Mouse (Mus musculus) embryonic facial prominence, embryonic 13.5 days (tissue): ENCODE measurements at regions not wholly inside any gene's neighbourhood (a gene's known extent, or its start where the extent isn't known, plus 50 kb on each side); places are given as distances from the start of the nearest gene placed in this dataset.

ENCODE experiments used
- ATAC-seq: fragments of 200-750 bp; cut with Nextera tagmentation; 2 replicates; pipeline ENCODE4 v1.8.0; 2017; ENCODE audit warnings: low read depth; ENCODE audit not compliant: insufficient number of reproducible peaks, insufficient read depth, low FRiP score, low TSS enrichment
- H3K27ac ChIP-seq: fragments of 300-500 bp; sonication (generic); 2 replicates; pipeline ENCODE4 v1.5.1; 2015; ENCODE audit warnings: moderate library complexity, mild to moderate bottlenecking, inconsistent platforms
- H3K27me3 ChIP-seq: fragments of 300-500 bp; sonication (generic); 2 replicates; pipeline ENCODE4 v1.6.1; 2015; ENCODE audit warnings: mild to moderate bottlenecking, inconsistent platforms
- H3K36me3 ChIP-seq: fragments of 300-500 bp; sonication (generic); 2 replicates; pipeline ENCODE4 v1.6.1; 2015; ENCODE audit warnings: mild to moderate bottlenecking, inconsistent platforms
- H3K4me1 ChIP-seq: fragments of 300-500 bp; sonication (generic); 2 replicates; pipeline ENCODE4 v1.6.1; 2015; ENCODE audit warnings: inconsistent platforms
- H3K4me2 ChIP-seq: fragments of 300-500 bp; sonication (generic); 2 replicates; pipeline ENCODE4 v1.6.1; 2015; ENCODE audit warnings: moderate library complexity, mild to moderate bottlenecking, inconsistent platforms
- H3K4me3 ChIP-seq: fragments of 300-500 bp; sonication (generic); 2 replicates; pipeline ENCODE4 v1.5.1; 2015; ENCODE audit warnings: mild to moderate bottlenecking, inconsistent platforms
- H3K9ac ChIP-seq: fragments of 300-500 bp; sonication (generic); 2 replicates; pipeline ENCODE4 v1.6.1; 2015; ENCODE audit warnings: mild to moderate bottlenecking, inconsistent platforms
- H3K9me3 ChIP-seq: fragments of 300-500 bp; sonication (generic); 2 replicates; pipeline ENCODE4 v1.6.1; 2016; ENCODE audit warnings: inconsistent platforms
- WGBS: fragments of 180-500 bp; shearing (Covaris S2); methylation state at CpG from one replicate; pipeline ENCODE4 v1.1.7; 2015; ENCODE audit warnings: mixed read lengths; 5-methylcytosine and 5-hydroxymethylcytosine counted together

GRCm38 (mm10) chr15:61753802-61754201, 831.0 kb upstream of the A1bg start:
- H3K27ac ChIP-seq: no peak overlapping the region
- no peaks in the 10 kb centered on the region for H3K36me3 ChIP-seq
- H3K9ac ChIP-seq: no peak overlapping the region
- 0 out of 2 replicates have a peak, but pooled peaks cover 3% of the 10 kb centered on the region for H3K4me1 ChIP-seq
- no peak overlapping the region for H3K4me2 ChIP-seq
- no peaks in the 10 kb centered on the region for H3K27me3 ChIP-seq
- WGBS: 56% methylated on average over 2 of the region's 2 CpGs
- H3K4me3 ChIP-seq: no peak overlapping the region
- no peaks in the 10 kb centered on the region for H3K9me3 ChIP-seq
- no peak for ATAC-seq

- 56% methylated on average over 1 of the region's 1 CpGs for WGBS
- H3K9ac ChIP-seq: no peak overlapping the region
- H3K36me3 ChIP-seq: no peaks in the 10 kb centered on the region
- H3K9me3 ChIP-seq: no peaks in the 10 kb centered on the region
- H3K4me1 ChIP-seq: no peaks in the 10 kb centered on the region
- H3K27ac ChIP-seq: no peak overlapping the region
- ATAC-seq: no peak
- no peak overlapping the region for H3K4me2 ChIP-seq
- no peaks in the 10 kb centered on the region for H3K27me3 ChIP-seq
- no peak overlapping the region for H3K4me3 ChIP-seq
Measured at GRCm38 (mm10) chr15:61723696-61724095, 800.9 kb upstream of the A1bg start.

GRCm38 (mm10) chr15:61718486-61718885, 795.7 kb upstream of the A1bg start:
- Histone ChIP-seq H3K9ac (no peak overlapping the region), H3K27me3 (no peaks in the 10 kb centered on the region), H3K36me3 (no peaks in the 10 kb centered on the region), H3K9me3 (no peaks in the 10 kb centered on the region), H3K4me2 (no peak overlapping the region), H3K4me1 (no peaks in the 10 kb centered on the region), H3K4me3 (no peak overlapping the region), H3K27ac (no peak overlapping the region)
- ATAC-seq: no peak

GRCm38 (mm10) chr15:61717216-61717615, 794.4 kb upstream of the A1bg start:
- Histone ChIP-seq H3K4me3 (no peak overlapping the region), H3K4me1 (no peaks in the 10 kb centered on the region)
- 52% methylated on average over 1 of the region's 1 CpGs for WGBS

GRCm38 (mm10) chr15:61713953-61714352, 791.1 kb upstream of the A1bg start:
- WGBS: 76% methylated on average over 2 of the region's 2 CpGs
- Histone ChIP-seq H3K4me1 (no peaks in the 10 kb centered on the region), H3K36me3 (no peaks in the 10 kb centered on the region), H3K4me3 (no peak overlapping the region), H3K9ac (no peak overlapping the region), H3K9me3 (no peaks in the 10 kb centered on the region), H3K27ac (no peak overlapping the region), H3K4me2 (no peak overlapping the region), H3K27me3 (no peaks in the 10 kb centered on the region)
- ATAC-seq: no peak

More at GRCm38 (mm10) chr15:61717216-61717615, 794.4 kb upstream of the A1bg start:
- Histone ChIP-seq H3K36me3 (no peaks in the 10 kb centered on the region), H3K4me2 (no peak overlapping the region), H3K27ac (no peak overlapping the region), H3K27me3 (no peaks in the 10 kb centered on the region), H3K9ac (no peak overlapping the region), H3K9me3 (no peaks in the 10 kb centered on the region)
- no peak for ATAC-seq

- Histone ChIP-seq H3K27me3 (no peaks in the 10 kb centered on the region), H3K4me1 (no peaks in the 10 kb centered on the region), H3K4me3 (no peak overlapping the region), H3K4me2 (no peak overlapping the region), H3K9ac (no peak overlapping the region), H3K36me3 (no peaks in the 10 kb centered on the region), H3K27ac (no peak overlapping the region), H3K9me3 (no peaks in the 10 kb centered on the region)
- 85% methylated on average over 4 of the region's 4 CpGs for whole genome bisulfite sequencing
- ATAC-seq: no peak
Measured at GRCm38 (mm10) chr15:61708928-61709327, 786.1 kb upstream of the A1bg start.

GRCm38 (mm10) chr15:61707952-61708351, 785.1 kb upstream of the A1bg start:
- WGBS: 73% methylated on average over 6 of the region's 6 CpGs
- no peak for ATAC-seq
- Histone ChIP-seq H3K4me1 (no peaks in the 10 kb centered on the region), H3K9me3 (no peaks in the 10 kb centered on the region), H3K4me2 (no peak overlapping the region), H3K9ac (no peak overlapping the region), H3K36me3 (no peaks in the 10 kb centered on the region), H3K27me3 (no peaks in the 10 kb centered on the region), H3K27ac (no peak overlapping the region), H3K4me3 (no peak overlapping the region)

GRCm38 (mm10) chr15:61692679-61693078, 769.9 kb upstream of the A1bg start:
- no peaks in the 10 kb centered on the region for H3K36me3 ChIP-seq
- H3K9ac ChIP-seq: no peak overlapping the region
- WGBS: 82% methylated on average over 1 of the region's 1 CpGs
- no peak overlapping the region for H3K4me3 ChIP-seq
- no peaks in the 10 kb centered on the region for H3K4me1 ChIP-seq
- H3K27me3 ChIP-seq: no peaks in the 10 kb centered on the region
- no peak overlapping the region for H3K27ac ChIP-seq
- H3K4me2 ChIP-seq: no peak overlapping the region
- no peaks in the 10 kb centered on the region for H3K9me3 ChIP-seq
- ATAC-seq: no peak

- Histone ChIP-seq H3K9ac (no peak overlapping the region), H3K36me3 (no peaks in the 10 kb centered on the region), H3K27ac (no peak overlapping the region), H3K4me3 (no peak overlapping the region), H3K9me3 (no peaks in the 10 kb centered on the region), H3K4me2 (no peak overlapping the region), H3K27me3 (no peaks in the 10 kb centered on the region), H3K4me1 (no peaks in the 10 kb centered on the region)
- 86% methylated on average over 13 of the region's 13 CpGs for WGBS
- no peak for ATAC-seq
Measured at GRCm38 (mm10) chr15:61690425-61690824, 767.6 kb upstream of the A1bg start.

- Histone ChIP-seq H3K27ac (no peak overlapping the region), H3K36me3 (no peaks in the 10 kb centered on the region), H3K4me3 (no peak overlapping the region), H3K27me3 (no peaks in the 10 kb centered on the region), H3K4me2 (no peak overlapping the region), H3K9me3 (no peaks in the 10 kb centered on the region), H3K9ac (no peak overlapping the region), H3K4me1 (no peaks in the 10 kb centered on the region)
- ATAC-seq: no peak
- WGBS: 76% methylated on average over 12 of the region's 12 CpGs
Measured at GRCm38 (mm10) chr15:61689776-61690397, 767.1 kb upstream of the A1bg start.

GRCm38 (mm10) chr15:61682968-61683367, 760.2 kb upstream of the A1bg start:
- Histone ChIP-seq H3K4me2 (no peak overlapping the region), H3K9me3 (no peaks in the 10 kb centered on the region), H3K36me3 (no peaks in the 10 kb centered on the region), H3K4me1 (no peaks in the 10 kb centered on the region), H3K4me3 (no peak overlapping the region), H3K9ac (no peak overlapping the region), H3K27me3 (no peaks in the 10 kb centered on the region), H3K27ac (no peak overlapping the region)
- 81% methylated on average over 4 of the region's 4 CpGs for WGBS
- no peak for ATAC-seq

- 77% methylated on average over 5 of the region's 5 CpGs for WGBS
- no peak overlapping the region for H3K4me3 ChIP-seq
- no peak overlapping the region for H3K27ac ChIP-seq
- H3K9ac ChIP-seq: no peak overlapping the region
- H3K9me3 ChIP-seq: no peaks in the 10 kb centered on the region
- no peaks in the 10 kb centered on the region for H3K27me3 ChIP-seq
- no peaks in the 10 kb centered on the region for H3K36me3 ChIP-seq
- H3K4me1 ChIP-seq: no peaks in the 10 kb centered on the region
- no peak overlapping the region for H3K4me2 ChIP-seq
- ATAC-seq: no peak
Measured at GRCm38 (mm10) chr15:61670556-61670955, 747.7 kb upstream of the A1bg start.
